Mouse (Mus musculus): ENCODE data around the gene Dpyd.

DNA sequence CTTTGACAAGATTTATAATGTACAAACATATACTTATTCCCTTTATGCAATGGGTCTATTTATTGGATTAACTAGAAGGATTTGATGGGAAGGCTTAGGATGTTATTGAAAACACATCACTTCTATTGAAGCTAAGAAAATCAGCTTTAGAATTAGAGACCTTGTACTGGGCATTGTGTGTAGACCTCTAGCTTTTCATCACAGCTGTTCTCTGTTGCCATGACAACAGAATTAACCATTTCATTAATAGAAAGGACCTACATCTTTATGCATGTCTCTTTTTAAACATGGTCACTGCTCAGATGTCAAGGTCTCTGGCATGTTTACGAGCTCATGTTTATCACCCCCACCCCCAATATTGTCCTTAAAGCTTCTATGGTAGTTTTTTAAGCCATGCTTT, 902.5 kb downstream of the Dpyd start:
- TF ChIP-seq CTCF (IDR thresholded peaks at IDR 0.05; ENCODE audit: low read depth) (no peak), EP300 (optimal IDR thresholded peaks at IDR 0.05) (no peak)

Measured in stomach, postnatal 0 days (tissue).